26 mouse cellular contexts compared by ENCODE assay signal in the genomic region with DNA sequence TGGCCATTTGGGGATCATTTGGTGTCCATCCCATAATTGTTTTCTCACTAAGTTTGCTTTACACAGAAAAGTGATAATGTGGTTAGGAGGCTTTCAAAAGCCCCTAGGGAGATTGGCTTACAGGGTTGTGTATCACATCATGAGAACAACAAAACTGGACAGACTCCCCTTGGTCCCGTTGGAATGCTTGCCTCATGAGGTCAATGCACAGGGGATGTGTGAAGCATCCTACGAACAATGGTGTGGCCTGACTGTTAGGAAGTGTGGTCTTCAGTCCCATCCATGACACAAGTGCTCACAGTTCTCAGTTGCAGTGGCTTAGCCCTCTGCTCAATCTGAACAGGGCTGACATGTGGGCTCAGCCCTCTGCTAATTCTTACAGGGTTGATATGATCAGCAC. TPM values are rescaled to one million over a fixed set of nuclear protein-coding genes. Genes with fewer than 3 reads are reported as not detected.
DNase-seq lines count a peak whose midpoint lies in the region; ATAC-seq lines count a peak whose summit lies in the region.
"Had no signal": no experiment of that assay in that cellular context is flagged by ENCODE, and none has a peak within 500 bp of the region (broad histone marks: within the 10 kb centered on the region; RNA-seq: fewer than 3 reads in every experiment).

No protein-coding gene starts in this region.

- no peaks in the 10 kb centered on the region for H3K36me3 ChIP-seq in heart, embryonic 11.5 days (ENCODE audit: control insufficient read depth, insufficient read depth, low read length)
- H3K36me3 ChIP-seq in kidney, embryonic 15.5 days = no peaks in the 10 kb centered on the region
- H3K36me3 ChIP-seq: embryonic facial prominence, embryonic 13.5 days; embryonic facial prominence, embryonic 15.5 days; forebrain, embryonic 10.5 days; forebrain, embryonic 12.5 days; G1E had no signal

- no peaks in the 10 kb centered on the region for H3K27me3 ChIP-seq in heart, embryonic 11.5 days (ENCODE audit: control insufficient read depth, insufficient read depth, low read length)
- H3K27me3 ChIP-seq in kidney, embryonic 15.5 days = no peaks in the 10 kb centered on the region
- H3K27me3 ChIP-seq: CH12.LX; embryonic facial prominence, embryonic 13.5 days; embryonic facial prominence, embryonic 15.5 days; forebrain, embryonic 12.5 days had no signal

- H3K9ac ChIP-seq in heart, embryonic 11.5 days (ENCODE audit: low read depth, low read length) = no peak overlapping the region
- H3K9ac ChIP-seq in kidney, embryonic 15.5 days = no peak overlapping the region
- H3K9ac ChIP-seq: embryonic facial prominence, embryonic 13.5 days; embryonic facial prominence, embryonic 15.5 days; forebrain, embryonic 12.5 days had no signal

- H3K9me3 ChIP-seq in heart, embryonic 11.5 days (replicated peaks; ENCODE audit: control insufficient read depth, low read length) = no peaks in the 10 kb centered on the region
- H3K9me3 ChIP-seq in kidney, embryonic 15.5 days (replicated peaks) = no peaks in the 10 kb centered on the region
- H3K9me3 ChIP-seq: embryonic facial prominence, embryonic 13.5 days; embryonic facial prominence, embryonic 15.5 days; forebrain, embryonic 10.5 days; forebrain, embryonic 12.5 days; G1E had no signal

- H3K4me1 ChIP-seq in heart, embryonic 11.5 days (ENCODE audit: control insufficient read depth, insufficient read depth, low read length) = no peaks in the 10 kb centered on the region
- H3K4me1 ChIP-seq in kidney, embryonic 15.5 days = peaks cover 8% of the 10 kb centered on the region
- H3K4me1 ChIP-seq: forebrain, embryonic 12.5 days had no signal

- no peak for ATAC-seq in heart, embryonic 11.5 days (replicated peaks; ENCODE audit: insufficient number of reproducible peaks, low FRiP score, low TSS enrichment)
- 0 out of 2 replicates have a peak, but pooled peaks have one; percentile 31 for ATAC-seq in kidney, embryonic 15.5 days (replicated peaks; ENCODE audit: low FRiP score)
- ATAC-seq: CD4-positive, CD25-positive, alpha-beta regulatory T cell, adult 4 months; forebrain, embryonic 14.5 days; forebrain, embryonic 16.5 days had no signal

- DNase-seq in heart, adult 11 months = peak; percentile 83
- DNase-seq in kidney, postnatal 4 days = no peak
- peak; percentile 61 for DNase-seq in Muller cell, postnatal 12 days (ENCODE audit: inconsistent ontology term)
- DNase-seq: adrenal gland, adult 2 months; adrenal gland, postnatal 10 days; adrenal gland, postnatal 25 days; B cell, adult 2 months; cerebellum, adult 11 months; cerebellum, adult 18-20 months; cerebellum, adult 8-10 months; cerebellum, adult 9-11 months; cerebellum, postnatal 14 days; cerebellum, postnatal 36 days; embryo, embryonic 11 days had no signal

- no peak overlapping the region for H3K4me2 ChIP-seq in heart, embryonic 11.5 days
- no peak overlapping the region for H3K4me2 ChIP-seq in kidney, embryonic 15.5 days
- H3K4me2 ChIP-seq: embryonic facial prominence, embryonic 13.5 days; embryonic facial prominence, embryonic 15.5 days; forebrain, embryonic 12.5 days had no signal

- H3K4me3 ChIP-seq in heart, embryonic 11.5 days (ENCODE audit: low read depth, low read length) = no peak overlapping the region
- no peak overlapping the region for H3K4me3 ChIP-seq in kidney, embryonic 15.5 days (replicated peaks)
- H3K4me3 ChIP-seq: embryonic facial prominence, embryonic 13.5 days; embryonic facial prominence, embryonic 15.5 days; erythroblast, embryonic 14.5 days; forebrain, embryonic 10.5 days; forebrain, embryonic 12.5 days had no signal

- no peak overlapping the region for H3K27ac ChIP-seq in heart, embryonic 11.5 days (ENCODE audit: low read depth, low read length)
- 0 out of 2 replicates have a peak overlapping the region, but pooled peaks have one; percentile 18 for H3K27ac ChIP-seq in kidney, embryonic 15.5 days
- H3K27ac ChIP-seq: embryonic facial prominence, embryonic 13.5 days; embryonic facial prominence, embryonic 15.5 days; forebrain, embryonic 10.5 days; forebrain, embryonic 12.5 days had no signal

- 66% methylated on average over 2 of the region's 2 CpGs for WGBS in heart, embryonic 11.5 days (ENCODE audit: insufficient replicate concordance)
- WGBS in kidney, embryonic 15.5 days = 40% methylated on average over 2 of the region's 2 CpGs

RNA-seq across cellular contexts. Expression of a gene that starts 12.3 kb away (rescaled TPM):
- polyA plus RNA-seq in heart, embryonic 11.5 days (2014; fragmentation: Nextera tagmentation; extraction: Ambion mirVana) = 0.13 and 0.21 TPM in 2 replicates
- polyA plus RNA-seq in kidney, embryonic 15.5 days (2015; fragmentation: Nextera tagmentation; extraction: Ambion mirVana) = 1.6 TPM in 2 replicates
- polyA plus RNA-seq: erythroblast, embryonic 14.5 days; G1E had no signal

RNA-seq across cellular contexts. Expression of a gene that starts 59.3 kb away (rescaled TPM):
- polyA plus RNA-seq in heart, embryonic 11.5 days (2014; fragmentation: Nextera tagmentation; extraction: Ambion mirVana) = 30.0 and 33.5 TPM in 2 replicates
- 24.3 and 27.0 TPM in 2 replicates for polyA plus RNA-seq in kidney, embryonic 15.5 days (2015; fragmentation: Nextera tagmentation; extraction: Ambion mirVana)

Comparison
In these comparisons a context has a peak if more than half of its experiments do, and no peak if none do; other contexts are left out.
1. DNase-seq: peak in heart, adult 11 months (single experiment) and Muller cell, postnatal 12 days (single experiment); none in kidney, postnatal 4 days (0 of 2).